In genomic region chr10:58371279-58371842, GRCm38 (mm10) we compare ENCODE assay signal across 8 mouse cellular contexts. TPM values are rescaled to one million over a fixed set of nuclear protein-coding genes. Genes with fewer than 3 reads are reported as not detected.
A peak's percentile ranks its signal among the peaks of the same experiment; 100 is the strongest.
DNase-seq lines count a peak whose midpoint lies in the region; ATAC-seq and TF ChIP-seq lines count a peak whose summit lies in the region.

No protein-coding gene starts in this region.

- no peaks in the 10 kb centered on the region for H3K27me3 ChIP-seq in heart, embryonic 12.5 days (replicated peaks)
- H3K27me3 ChIP-seq in hindbrain, embryonic 11.5 days (ENCODE audit: control insufficient read depth, insufficient read depth, low read length), result no peaks in the 10 kb centered on the region
- H3K27me3 ChIP-seq in liver, embryonic 13.5 days, result no peaks in the 10 kb centered on the region
- H3K27me3 ChIP-seq in spleen, adult 2 months (ENCODE audit: control insufficient read depth, insufficient read depth, low read length), result no peaks in the 10 kb centered on the region

- peak overlapping the region; percentile 59 for H3K9ac ChIP-seq in heart, embryonic 12.5 days
- no peak overlapping the region for H3K9ac ChIP-seq in hindbrain, embryonic 11.5 days (ENCODE audit: low read depth, low read length)
- peak overlapping the region; percentile 86 for H3K9ac ChIP-seq in liver, embryonic 13.5 days

- H3K4me2 ChIP-seq in heart, embryonic 12.5 days, result peak overlapping the region; percentile 57
- no peak overlapping the region for H3K4me2 ChIP-seq in hindbrain, embryonic 11.5 days (replicated peaks; ENCODE audit: low read depth, low read length)
- H3K4me2 ChIP-seq in liver, embryonic 13.5 days, result peak overlapping the region; percentile 75

- WGBS in heart, embryonic 12.5 days, result 11% methylated on average over 14 of the region's 14 CpGs
- 44% methylated on average over 14 of the region's 14 CpGs for WGBS in hindbrain, embryonic 11.5 days
- 5% methylated on average over 14 of the region's 14 CpGs for WGBS in liver, embryonic 13.5 days (ENCODE audit: insufficient replicate concordance)
- WGBS in spleen, adult 2 months, result 5% methylated on average over 14 of the region's 14 CpGs

- peaks cover 43% of the 10 kb centered on the region for H3K4me1 ChIP-seq in heart, embryonic 12.5 days (replicated peaks)
- H3K4me1 ChIP-seq in bone marrow macrophage, adult 2 months (ENCODE audit: control insufficient read depth, insufficient read depth, low read length), result peaks cover 37% of the 10 kb centered on the region
- no peaks in the 10 kb centered on the region for H3K4me1 ChIP-seq in hindbrain, embryonic 11.5 days (replicated peaks; ENCODE audit: control insufficient read depth, insufficient read depth, low read length)
- peaks cover 84% of the 10 kb centered on the region for H3K4me1 ChIP-seq in liver, embryonic 13.5 days (replicated peaks)
- H3K4me1 ChIP-seq in spleen, adult 2 months (ENCODE audit: control insufficient read depth, insufficient read depth, insufficient read length), result peaks cover 16% of the 10 kb centered on the region

- no peak for TF ChIP-seq CTCF in bone marrow macrophage, adult 2 months (IDR thresholded peaks at IDR 0.05; ENCODE audit: low read depth, low read length)
- TF ChIP-seq CTCF in spleen, adult 2 months (IDR thresholded peaks at IDR 0.05; ENCODE audit: extremely low read depth, insufficient read depth, insufficient read length, insufficient replicate concordance), result no peak

- no peak for TF ChIP-seq POLR2A in bone marrow macrophage, adult 2 months (IDR thresholded peaks at IDR 0.05; ENCODE audit: borderline replicate concordance, low read depth, low read length)
- no peak for TF ChIP-seq POLR2A in spleen, adult 2 months (IDR thresholded peaks at IDR 0.05; ENCODE audit: low read depth, low read length)

- H3K27ac ChIP-seq in heart, embryonic 12.5 days (ENCODE audit: poor library complexity, severe bottlenecking), result peak overlapping the region; percentile 83
- H3K27ac ChIP-seq in bone marrow macrophage, adult 2 months (ENCODE audit: insufficient read depth, low read depth, low read length), result peak overlapping the region; percentile 34
- 0 out of 2 replicates have a peak overlapping the region, but pooled peaks have one; percentile 36 for H3K27ac ChIP-seq in hindbrain, embryonic 11.5 days (ENCODE audit: low read depth, low read length)
- H3K27ac ChIP-seq in liver, embryonic 13.5 days, result peak overlapping the region; percentile 95
- H3K27ac ChIP-seq in spleen, adult 2 months (ENCODE audit: insufficient read depth, low read length), result peak overlapping the region; percentile 92

- H3K4me3 ChIP-seq in heart, embryonic 12.5 days, result peak overlapping the region; percentile 33
- H3K4me3 ChIP-seq in bone marrow macrophage, adult 2 months (ENCODE audit: insufficient read depth, low read length), result no peak overlapping the region
- H3K4me3 ChIP-seq in hindbrain, embryonic 11.5 days (ENCODE audit: low read depth, low read length), result no peak overlapping the region
- H3K4me3 ChIP-seq in liver, embryonic 13.5 days (replicated peaks), result peak overlapping the region; percentile 75
- H3K4me3 ChIP-seq in spleen, adult 2 months (ENCODE audit: extremely low read depth, insufficient read depth, insufficient read length), result peak overlapping the region; percentile 60

- ATAC-seq in heart, embryonic 12.5 days (ENCODE audit: insufficient number of reproducible peaks, low FRiP score), result peak; percentile 89
- peak; percentile 30; the same call in 1 of the 2 replicates for ATAC-seq in hindbrain, embryonic 11.5 days (ENCODE audit: low FRiP score)
- peak; percentile 79 for ATAC-seq in liver, embryonic 13.5 days (ENCODE audit: low read depth)

- H3K36me3 ChIP-seq in heart, embryonic 12.5 days, result no peaks in the 10 kb centered on the region
- H3K36me3 ChIP-seq in hindbrain, embryonic 11.5 days (ENCODE audit: control insufficient read depth, insufficient read depth, low read length), result no peaks in the 10 kb centered on the region
- H3K36me3 ChIP-seq in liver, embryonic 13.5 days, result peaks cover 4% of the 10 kb centered on the region; the same call in 1 of the 2 replicates
- H3K36me3 ChIP-seq in spleen, adult 2 months (ENCODE audit: control insufficient read depth, insufficient read depth, low read length), result no peaks in the 10 kb centered on the region

- no peaks in the 10 kb centered on the region for H3K9me3 ChIP-seq in heart, embryonic 12.5 days (replicated peaks)
- no peaks in the 10 kb centered on the region for H3K9me3 ChIP-seq in hindbrain, embryonic 11.5 days (ENCODE audit: control insufficient read depth, low read length)
- no peaks in the 10 kb centered on the region for H3K9me3 ChIP-seq in liver, embryonic 13.5 days (replicated peaks)

- DNase-seq in heart, adult 9 months (ENCODE audit: low spot score in 2 of 2), result no peak
- no peak for DNase-seq in hindbrain, embryonic 11.5 days (ENCODE audit: low spot score)
- peak; percentile 66 for DNase-seq in liver, embryonic 13.5 days
- peak in 1 of 2 experiments; percentile 49 for DNase-seq in spleen, adult 2 months (ENCODE audit: low read depth in 1 of 2, low spot score in 2 of 2)
- no peak for DNase-seq in layer of hippocampus, postnatal 10 days (ENCODE audit: low spot score in 2 of 2)
- DNase-seq in frontal cortex, postnatal 25 days (ENCODE audit: low spot score in 2 of 2), result no peak

RNA-seq across cellular contexts. Expression of gene Lims1, which starts 48.1 kb away (rescaled TPM):
- 160 and 161 TPM in 2 replicates for polyA plus RNA-seq in heart, embryonic 12.5 days (2016; fragmentation: Nextera tagmentation; extraction: Ambion mirVana)
- 81.4 and 82.5 TPM in 2 replicates for polyA plus RNA-seq in bone marrow macrophage, adult 2 months (2012; ENCODE audit: insufficient read depth, insufficient read length, missing spikeins)
- polyA plus RNA-seq in hindbrain, embryonic 11.5 days (2014; fragmentation: Nextera tagmentation; extraction: Ambion mirVana), result 86.2 and 89.9 TPM in 2 replicates
- polyA plus RNA-seq in liver, embryonic 13.5 days (2015; fragmentation: Nextera tagmentation; extraction: Ambion mirVana), result 107 and 118 TPM in 2 replicates
- polyA plus RNA-seq in spleen, adult 2 months (2012; rRNA removed), result 11.4 and 15.7 TPM in 2 replicates
- total RNA-seq in layer of hippocampus, postnatal 10 days (2021), result 10 to 100 TPM; 30.2 to 30.8 TPM

Comparison
In these comparisons a context has a peak if more than half of its experiments do, and no peak if none do; other contexts are left out.
1. ATAC-seq: peak in every context shown above with its lines; median percentile 89 in heart, embryonic 12.5 days; 79 in liver, embryonic 13.5 days; 30 in hindbrain, embryonic 11.5 days.
2. H3K27ac ChIP-seq: peak in every context shown above with its lines; median percentile 95 in liver, embryonic 13.5 days; 92 in spleen, adult 2 months; 83 in heart, embryonic 12.5 days; 36 in hindbrain, embryonic 11.5 days; 34 in bone marrow macrophage, adult 2 months.
3. H3K4me3 ChIP-seq: peak in heart, embryonic 12.5 days (single experiment), liver, embryonic 13.5 days (single experiment) and spleen, adult 2 months (single experiment); none in bone marrow macrophage, adult 2 months (single experiment) and hindbrain, embryonic 11.5 days (single experiment).